In genomic region chr4:139310171-139310898, GRCm38 (mm10) we compare ENCODE assay signal across 8 mouse cellular contexts. TPM values are rescaled to one million over a fixed set of nuclear protein-coding genes. Genes with fewer than 3 reads are reported as not detected.
DNase-seq lines count a peak whose midpoint lies in the region; ATAC-seq lines count a peak whose summit lies in the region.

TSS of gene Pqlc2 (minus strand) at chr4:139310708.
TSS of gene Akr7a5 (plus strand) at chr4:139310744.

- peak within 1 kb of the TSS; percentile 73 for H3K4me2 ChIP-seq in hindbrain, embryonic 12.5 days (replicated peaks)

- peaks cover 21% of the 10 kb centered on the region for H3K4me1 ChIP-seq in hindbrain, embryonic 12.5 days

- peaks cover 4% of the 10 kb centered on the region; the same call in 1 of the 2 replicates for H3K27me3 ChIP-seq in hindbrain, embryonic 12.5 days

- peak within 1 kb of the TSS; percentile 70 for H3K27ac ChIP-seq in hindbrain, embryonic 12.5 days

- peak; percentile 89 for ATAC-seq in hindbrain, embryonic 12.5 days (ENCODE audit: low FRiP score)

- H3K36me3 ChIP-seq in hindbrain, embryonic 12.5 days = peaks cover 23% of the 10 kb centered on the region

- H3K9me3 ChIP-seq in hindbrain, embryonic 12.5 days (replicated peaks) = no peaks in the 10 kb centered on the region

- WGBS in hindbrain, embryonic 12.5 days = under 1% methylated on average over 63 of the region's 63 CpGs

- peak; percentile 96 for DNase-seq in NIH3T3 (ENCODE audit: low read depth)
- DNase-seq in cerebellum, postnatal 10 days = peak; percentile 100
- peak; percentile 96 to 97 for DNase-seq in frontal cortex, postnatal 10 days (ENCODE audit: low spot score in 2 of 2)
- peak; percentile 97 to 98 for DNase-seq in layer of hippocampus, postnatal 14 days (ENCODE audit: low spot score in 2 of 2)
- peak; percentile 99 for DNase-seq in lung, postnatal 14 days
- DNase-seq in retina, adult 2 months (ENCODE audit: low read depth, low spot score) = peak; percentile 86
- DNase-seq in thymus, postnatal 36 days = peak; percentile 97 to 99

- peak within 1 kb of the TSS; percentile 85 for H3K9ac ChIP-seq in hindbrain, embryonic 12.5 days

- peak within 1 kb of the TSS; percentile 83 for H3K4me3 ChIP-seq in hindbrain, embryonic 12.5 days

RNA-seq across cellular contexts. Expression of gene Pqlc2, which starts in this region (rescaled TPM):
- 14.4 and 14.8 TPM in 2 replicates for polyA plus RNA-seq in hindbrain, embryonic 12.5 days (2016; fragmentation: Nextera tagmentation; extraction: Ambion mirVana)
- 10 to 100 TPM; 11.9 to 16.8 TPM for total RNA-seq in layer of hippocampus, postnatal 14 days (2021)

RNA-seq across cellular contexts. Expression of gene Akr7a5, which starts in this region (rescaled TPM):
- 70.0 and 76.2 TPM in 2 replicates for polyA plus RNA-seq in hindbrain, embryonic 12.5 days (2016; fragmentation: Nextera tagmentation; extraction: Ambion mirVana)
- total RNA-seq in layer of hippocampus, postnatal 14 days (2021) = 10 to 100 TPM; 28.2 to 29.7 TPM

Comparison
In these comparisons a context has a peak if more than half of its experiments do, and no peak if none do; other contexts are left out.
1. Peak in every context shown above with its lines: DNase-seq, ATAC-seq, H3K4me3 ChIP-seq and H3K27ac ChIP-seq.